Mouse (Mus musculus): ENCODE data around the gene Nrip1.

DNA sequence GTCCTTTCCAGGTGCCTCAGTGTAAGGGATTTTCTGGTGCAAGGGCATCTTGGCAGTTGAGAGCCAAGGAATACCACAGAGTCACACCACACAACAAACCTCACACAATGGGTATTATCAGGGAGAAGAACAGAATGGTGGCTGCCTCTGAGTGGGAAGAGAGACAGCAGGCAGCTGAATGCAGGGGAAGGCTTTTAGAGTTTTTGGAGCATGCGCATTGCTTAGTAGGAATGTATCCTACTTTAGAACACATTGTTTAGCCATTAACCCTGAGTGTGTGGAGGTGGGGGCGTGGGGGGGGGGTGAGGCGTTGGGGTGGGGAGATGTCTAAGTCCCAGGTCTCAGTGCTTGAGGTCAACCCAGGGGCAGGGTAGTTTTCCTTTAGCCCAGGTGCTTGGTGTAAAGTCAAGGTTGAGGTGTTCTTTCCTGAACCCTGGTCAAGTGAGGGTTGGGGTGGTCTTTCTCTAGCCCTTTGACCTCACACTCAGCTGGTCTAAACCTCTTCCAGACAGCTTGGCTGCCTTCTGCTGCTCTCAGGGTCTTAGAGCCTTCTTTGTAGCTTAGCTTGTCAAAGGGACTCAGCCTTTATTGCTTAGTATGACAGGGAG lies 28.8 kb downstream of the Nrip1 start:
- TF ChIP-seq MYOG (IDR thresholded peaks at IDR 0.05; ENCODE audit: control insufficient read depth, extremely low read depth, insufficient read length) = no peak
- TF ChIP-seq CTCF (IDR thresholded peaks at IDR 0.05; ENCODE audit: control insufficient read depth, insufficient read depth, insufficient read length) = no peak
- TF ChIP-seq MAX (IDR thresholded peaks at IDR 0.05) = no peak
- TF ChIP-seq CEBPB (IDR thresholded peaks at IDR 0.05; ENCODE audit: low read depth) = no peak
